Mouse (Mus musculus) limb, embryonic 13.5 days (tissue): Measurements from ENCODE around the gene Ntn5. TPM values are rescaled to one million over a fixed set of nuclear protein-coding genes. Genes with fewer than 3 reads are reported as not detected.
A peak's percentile ranks its signal among the peaks of the same experiment; 100 is the strongest.

Source experiments
- ATAC-seq: fragments of 200-750 bp; cut with Nextera tagmentation; 2 replicates; pipeline ENCODE4 v1.8.0; 2017; ENCODE audit warnings: low read depth, moderate number of reproducible peaks, moderate TSS enrichment; ENCODE audit not compliant: low FRiP score
- H3K27ac ChIP-seq: fragments of 300-500 bp; sonication (generic); 2 replicates; pipeline ENCODE4 v1.5.1; 2015; ENCODE audit warnings: inconsistent platforms, mild to moderate bottlenecking, moderate library complexity
- H3K27me3 ChIP-seq: fragments of 300-500 bp; sonication (generic); 2 replicates; pipeline ENCODE4 v1.6.1; 2015; ENCODE audit warnings: mild to moderate bottlenecking, inconsistent platforms
- H3K36me3 ChIP-seq: fragments of 300-500 bp; sonication (generic); 2 replicates; pipeline ENCODE4 v1.6.1; 2015; ENCODE audit warnings: inconsistent platforms, mild to moderate bottlenecking, moderate library complexity
- H3K4me1 ChIP-seq: fragments of 300-500 bp; sonication (generic); 2 replicates; pipeline ENCODE4 v1.6.1; 2015; ENCODE audit warnings: inconsistent platforms
- H3K4me2 ChIP-seq: fragments of 300-500 bp; sonication (generic); replicated peaks from 2 replicates; pipeline ENCODE4 v1.6.1; 2015; ENCODE audit warnings: inconsistent platforms, mild to moderate bottlenecking, moderate library complexity
- H3K4me3 ChIP-seq: fragments of 300-500 bp; sonication (generic); 2 replicates; pipeline ENCODE4 v1.5.1; 2015; ENCODE audit warnings: moderate library complexity, mild to moderate bottlenecking, inconsistent platforms
- H3K9ac ChIP-seq: fragments of 300-500 bp; sonication (generic); 2 replicates; pipeline ENCODE4 v1.6.1; 2015; ENCODE audit warnings: mild to moderate bottlenecking, inconsistent platforms
- H3K9me3 ChIP-seq: fragments of 300-500 bp; sonication (generic); 2 replicates; pipeline ENCODE4 v1.6.1; 2016; ENCODE audit warnings: inconsistent platforms
- WGBS: fragments of 180-500 bp; shearing (Covaris S2); methylation state at CpG from one replicate; pipeline ENCODE4 v1.1.7; 2015; 5-methylcytosine and 5-hydroxymethylcytosine counted together
- polyA plus RNA-seq: library from polyadenylated mRNA; unstranded; fragments of >200 nt; fragmentation: Nextera tagmentation; extraction: Ambion mirVana; gene quantifications from 2 replicates; pipeline ENCODE4 v1.2.1, GENCODE M21; 2015

Gene Ntn5
- 0.23 and 0.24 TPM in 2 replicates for polyA plus RNA-seq

DNA sequence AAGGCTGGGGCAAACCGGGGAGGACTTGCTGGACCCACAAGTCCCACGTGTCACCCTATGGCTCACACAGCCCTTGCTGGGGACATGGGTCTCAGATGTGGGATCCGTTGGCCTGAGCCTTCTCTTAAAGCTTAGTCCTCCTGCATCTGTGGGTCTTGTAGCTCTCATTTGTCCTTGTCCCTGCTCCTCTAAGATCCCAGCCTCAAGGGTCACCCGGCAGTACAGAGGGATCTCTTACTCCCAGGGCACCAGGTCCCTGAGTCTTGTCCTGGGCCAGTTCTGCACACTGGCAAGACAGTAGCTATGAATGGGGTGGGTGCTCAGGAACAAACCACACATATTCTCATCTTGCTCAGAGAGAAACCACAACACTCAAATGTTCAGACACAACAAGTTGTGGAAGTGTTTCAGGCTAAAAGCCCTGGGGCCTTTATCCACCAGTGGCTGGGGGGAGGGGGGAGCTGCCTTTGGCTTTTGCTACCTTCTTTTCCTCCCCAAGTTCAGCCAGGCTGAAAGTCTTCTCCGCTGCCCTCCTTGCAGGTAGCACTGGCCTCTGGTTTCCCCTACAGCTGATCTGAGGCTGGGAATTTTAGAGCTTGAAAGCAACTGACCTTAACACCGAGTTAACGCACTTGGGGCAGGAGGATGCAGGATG, at the start of gene Ntn5:
TSS of gene Ntn5 (plus strand) at position 627 of the 655 bp plus-strand sequence.
- Histone ChIP-seq H3K9ac (peak within 1 kb of the TSS; percentile 43), H3K27ac (no peak within 1 kb of the TSS), H3K4me2 (peak within 1 kb of the TSS; percentile 55; the same call in 1 of the 2 replicates), H3K27me3 (no peaks in the 10 kb centered on the region), H3K9me3 (no peaks in the 10 kb centered on the region), H3K4me1 (peaks cover 25% of the 10 kb centered on the region), H3K4me3 (no peak within 1 kb of the TSS), H3K36me3 (no peaks in the 10 kb centered on the region)
- no peak for ATAC-seq
- WGBS = 73% methylated on average over 7 of the region's 7 CpGs

DNA sequence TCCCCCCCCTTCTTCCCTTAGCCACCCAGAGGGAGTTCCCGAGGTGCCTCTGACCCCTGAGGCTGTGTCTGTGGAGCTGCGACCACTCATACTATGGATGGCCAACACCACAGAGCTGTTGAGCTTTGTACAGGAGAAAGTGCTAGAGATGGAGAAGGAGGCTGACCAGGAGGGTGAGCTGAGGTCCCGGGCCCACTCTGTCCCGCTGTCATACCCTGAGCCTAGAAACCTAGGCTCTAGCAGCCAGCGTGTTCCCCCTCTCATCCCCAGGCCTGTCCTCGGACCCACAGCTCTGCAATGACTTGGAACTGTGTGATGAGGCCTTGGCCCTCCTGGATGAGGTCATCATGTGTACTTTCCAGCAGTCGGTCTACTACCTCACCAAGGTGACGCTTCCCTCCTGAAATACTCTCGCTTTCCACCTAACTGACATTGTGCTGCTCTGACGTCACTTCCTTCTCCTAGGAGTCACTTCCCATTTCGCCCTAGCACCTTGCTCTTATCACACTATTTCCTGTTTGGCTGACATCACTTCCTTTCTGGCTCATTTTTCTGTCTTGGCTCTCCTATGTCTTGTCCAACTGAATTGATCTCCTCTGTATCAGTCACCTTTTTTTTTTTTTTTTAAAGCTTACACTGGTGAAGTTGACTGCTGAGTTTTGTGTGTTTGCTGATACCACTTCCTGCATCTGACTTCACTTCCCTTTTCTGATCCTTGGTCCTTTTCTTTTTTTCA, 48.7 kb upstream of the Ntn5 start:
- H3K36me3 ChIP-seq = peaks cover 17% of the 10 kb centered on the region
- no peak overlapping the region for H3K4me3 ChIP-seq
- peaks cover 18% of the 10 kb centered on the region for H3K4me1 ChIP-seq
- 0 out of 2 replicates have a peak, but pooled peaks cover 12% of the 10 kb centered on the region for H3K9me3 ChIP-seq
- 83% methylated on average over 11 of the region's 11 CpGs for WGBS
- H3K4me2 ChIP-seq = no peak overlapping the region
- H3K9ac ChIP-seq = no peak overlapping the region
- H3K27me3 ChIP-seq = peaks cover 17% of the 10 kb centered on the region
- no peak overlapping the region for H3K27ac ChIP-seq
- ATAC-seq = no peak

DNA sequence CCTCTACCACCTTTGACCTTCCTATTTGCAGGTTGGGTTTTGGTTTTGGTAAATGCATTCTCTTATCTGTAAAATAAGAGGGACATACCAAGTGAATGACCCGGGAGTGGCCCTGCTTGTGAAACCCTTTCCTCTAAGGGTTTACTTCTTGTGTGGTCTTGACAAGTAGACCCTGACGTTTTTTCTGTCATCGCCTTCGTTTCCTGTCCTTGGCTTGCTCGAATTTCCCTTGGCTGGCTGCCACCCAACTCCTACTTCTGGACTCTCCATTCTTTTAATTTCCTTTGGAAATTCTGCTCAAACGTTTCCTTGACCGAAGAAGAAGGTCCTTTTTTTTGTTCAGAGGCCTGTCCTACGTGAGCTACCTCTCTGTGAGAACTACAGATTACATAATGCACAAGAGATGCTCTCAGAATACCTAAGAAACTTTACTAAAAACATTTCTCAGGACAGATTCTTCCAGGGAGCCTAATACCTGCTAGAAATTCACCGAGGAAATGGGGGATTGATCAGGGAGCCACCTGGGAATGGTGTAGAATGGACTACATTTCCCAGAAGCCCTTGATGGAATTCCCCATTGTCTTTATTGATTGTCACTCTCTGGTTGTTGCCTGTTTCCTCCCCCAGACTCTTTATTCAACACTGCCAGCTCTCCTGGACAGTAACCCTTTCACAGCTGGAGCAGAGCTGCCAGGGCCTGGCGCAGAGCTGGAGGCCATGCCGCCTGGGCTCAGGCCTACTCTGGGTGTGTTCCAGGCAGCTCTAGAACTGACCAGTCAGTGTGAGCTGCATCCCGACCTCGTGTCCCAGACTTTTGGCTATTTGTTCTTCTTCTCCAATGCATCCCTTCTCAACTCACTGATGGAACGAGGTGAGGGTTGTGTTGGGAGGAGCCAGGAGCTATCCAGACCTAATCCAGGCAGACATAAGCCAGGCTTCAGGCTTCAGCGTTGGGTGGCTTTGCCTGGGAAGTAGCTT, 47.8 kb upstream of the Ntn5 start:
- ATAC-seq = no peak
- peaks cover 15% of the 10 kb centered on the region for H3K27me3 ChIP-seq
- 76% methylated on average over 15 of the region's 15 CpGs for WGBS
- no peak overlapping the region for H3K9ac ChIP-seq
- no peak overlapping the region for H3K4me2 ChIP-seq
- H3K9me3 ChIP-seq = 0 out of 2 replicates have a peak, but pooled peaks cover 12% of the 10 kb centered on the region
- peaks cover 22% of the 10 kb centered on the region for H3K4me1 ChIP-seq
- H3K4me3 ChIP-seq = no peak overlapping the region
- peaks cover 17% of the 10 kb centered on the region for H3K36me3 ChIP-seq
- 0 out of 2 replicates have a peak overlapping the region, but pooled peaks have one; percentile 28 for H3K27ac ChIP-seq

DNA sequence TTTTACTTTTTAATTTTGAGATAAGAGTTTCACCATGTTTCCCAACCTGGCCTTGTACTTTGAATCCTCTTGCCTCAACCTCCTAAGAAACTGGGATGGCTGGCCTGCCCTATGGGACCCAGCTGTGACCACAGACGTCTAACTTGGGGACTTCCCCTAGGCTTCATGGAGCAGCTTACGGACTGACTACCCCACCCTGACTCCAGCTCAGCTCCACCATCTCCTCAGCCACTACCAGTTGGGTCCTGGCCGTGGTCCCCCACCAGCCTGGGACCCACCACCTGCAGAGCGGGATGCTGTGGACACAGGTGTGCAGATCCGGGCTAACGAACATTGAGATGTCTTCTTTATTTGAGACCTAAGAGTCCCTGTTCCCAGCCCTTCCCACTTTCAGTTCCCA, 46.1 kb upstream of the Ntn5 start:
- H3K36me3 ChIP-seq = peaks cover 17% of the 10 kb centered on the region
- peak overlapping the region; percentile 62; the same call in 1 of the 2 replicates for H3K4me2 ChIP-seq
- 93% methylated on average over 6 of the region's 6 CpGs for WGBS
- 0 out of 2 replicates have a peak, but pooled peaks cover 12% of the 10 kb centered on the region for H3K9me3 ChIP-seq
- no peak overlapping the region for H3K27ac ChIP-seq
- H3K4me3 ChIP-seq = no peak overlapping the region
- H3K9ac ChIP-seq = no peak overlapping the region
- ATAC-seq = no peak
- peaks cover 32% of the 10 kb centered on the region for H3K4me1 ChIP-seq
- H3K27me3 ChIP-seq = peaks cover 7% of the 10 kb centered on the region

DNA sequence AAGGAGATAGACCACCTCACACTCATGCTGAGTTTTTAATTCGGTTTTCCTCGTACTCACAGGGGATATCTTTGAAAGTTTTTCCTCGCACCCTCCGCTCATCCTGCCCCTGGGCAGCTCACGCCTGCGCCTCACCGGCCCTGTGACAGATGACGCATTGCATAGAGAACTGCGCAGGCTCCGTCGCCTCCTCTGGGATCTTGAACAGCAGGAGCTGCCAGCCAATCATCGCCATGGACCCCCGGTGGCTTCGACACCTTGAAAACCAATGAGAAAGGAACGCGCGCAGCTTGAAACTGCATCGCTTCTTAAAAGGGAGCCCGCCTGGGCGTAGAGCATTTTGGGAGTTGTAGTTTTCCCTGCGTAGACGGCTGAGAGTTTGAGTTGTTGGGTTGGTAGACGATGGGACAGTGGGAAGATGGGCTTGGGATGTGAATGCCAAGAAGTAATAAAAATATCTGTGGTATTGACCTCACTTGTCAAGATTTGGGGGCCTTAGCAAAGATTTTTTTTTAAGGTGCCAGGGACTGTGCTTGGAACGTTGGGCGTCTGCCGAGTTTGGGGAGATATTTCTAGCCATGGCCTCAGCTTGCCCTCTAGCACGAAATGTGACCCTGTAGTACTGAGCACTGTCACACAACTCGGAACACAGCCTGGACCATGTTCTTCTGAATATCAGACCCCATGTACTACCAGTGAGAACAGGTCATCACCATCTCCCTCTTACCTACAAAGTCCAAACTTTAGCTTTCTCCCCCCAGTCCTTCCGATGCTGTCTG, 45.0 kb upstream of the Ntn5 start:
- ATAC-seq = peak; percentile 81
- Histone ChIP-seq H3K4me2 (peak overlapping the region; percentile 62), H3K36me3 (peaks cover 17% of the 10 kb centered on the region), H3K27me3 (no peaks in the 10 kb centered on the region), H3K4me3 (peak overlapping the region; percentile 35), H3K4me1 (peaks cover 34% of the 10 kb centered on the region), H3K9ac (peak overlapping the region; percentile 52), H3K27ac (no peak overlapping the region), H3K9me3 (0 out of 2 replicates have a peak, but pooled peaks cover 12% of the 10 kb centered on the region)
- WGBS = 17% methylated on average over 29 of the region's 29 CpGs

DNA sequence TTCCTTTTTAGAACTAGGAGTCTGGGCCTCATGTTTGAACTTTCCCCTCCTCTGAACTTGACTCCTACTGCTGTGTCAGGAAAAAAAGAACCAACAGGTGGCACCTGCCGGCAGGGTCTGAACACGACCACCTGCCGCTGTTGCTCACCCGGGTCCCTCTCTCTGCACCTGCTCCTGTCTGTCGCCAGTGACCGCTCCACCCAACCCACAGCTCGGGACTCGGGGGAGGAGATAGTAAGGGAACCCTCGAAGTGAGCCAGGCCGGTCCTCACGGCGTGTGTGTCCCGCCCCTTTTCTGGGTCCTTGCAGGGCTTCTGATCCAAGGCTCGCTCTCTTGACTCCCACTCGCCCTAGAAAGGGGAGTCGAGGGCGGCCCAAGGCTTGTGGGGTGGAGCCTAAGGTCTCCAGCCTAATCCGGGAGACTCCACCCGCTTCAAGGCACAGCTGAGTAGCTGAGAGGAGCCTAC, 44.2 kb upstream of the Ntn5 start, which contains the start of gene Mamstr:
TSS of gene Mamstr (plus strand) at position 417 of the 467 bp plus-strand sequence.
- peak within 1 kb of the TSS; percentile 58; the same call in 1 of the 2 replicates for H3K27ac ChIP-seq
- no peaks in the 10 kb centered on the region for H3K27me3 ChIP-seq
- WGBS = 24% methylated on average over 19 of the region's 19 CpGs
- H3K4me2 ChIP-seq = peak within 1 kb of the TSS; percentile 80
- peaks cover 17% of the 10 kb centered on the region for H3K36me3 ChIP-seq
- H3K4me1 ChIP-seq = peaks cover 41% of the 10 kb centered on the region
- ATAC-seq = no peak
- H3K9ac ChIP-seq = peak within 1 kb of the TSS; percentile 3
- peak within 1 kb of the TSS; percentile 55; the same call in 1 of the 2 replicates for H3K4me3 ChIP-seq
- 0 out of 2 replicates have a peak, but pooled peaks cover 12% of the 10 kb centered on the region for H3K9me3 ChIP-seq

DNA sequence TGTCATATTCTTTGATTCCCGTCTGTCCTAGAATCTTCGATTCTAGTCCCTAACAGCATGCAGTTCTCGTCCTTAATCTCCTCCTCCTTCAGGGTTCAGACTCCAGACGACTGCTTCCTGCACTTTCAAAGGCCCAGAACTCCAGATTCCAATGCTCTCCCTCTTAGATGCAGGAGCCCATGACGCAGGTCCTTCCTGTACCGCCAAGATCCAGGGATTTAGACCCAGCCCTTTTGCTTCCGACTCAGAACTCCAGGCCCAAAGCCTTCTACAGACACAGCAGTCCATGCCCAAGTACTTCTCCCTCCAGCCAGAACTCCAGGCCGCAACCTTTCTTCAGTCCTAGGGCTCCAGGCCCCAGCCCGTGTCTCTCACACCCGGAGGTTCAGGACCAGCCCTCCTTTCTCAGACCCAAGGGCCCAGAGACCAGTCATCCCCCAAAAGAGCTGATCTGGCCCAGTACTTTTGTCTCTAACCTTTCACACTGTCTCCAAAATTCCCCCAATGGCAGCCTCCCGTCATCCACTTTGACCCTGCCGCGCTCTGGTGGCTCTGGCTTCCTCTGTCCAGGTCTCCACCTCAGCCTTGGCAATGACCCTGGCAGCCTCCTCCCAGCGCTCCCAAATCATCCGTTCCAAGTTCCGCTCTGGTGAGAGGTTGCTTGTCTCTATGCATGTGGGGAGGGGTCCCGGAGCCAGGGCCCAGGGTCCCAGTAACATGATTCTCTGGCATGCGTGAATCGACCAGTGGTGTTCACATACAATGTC, 43.4 kb upstream of the Ntn5 start:
- no peak for ATAC-seq
- H3K27ac ChIP-seq = peak overlapping the region; percentile 58; the same call in 1 of the 2 replicates
- WGBS = 75% methylated on average over 19 of the region's 19 CpGs
- H3K9me3 ChIP-seq = 0 out of 2 replicates have a peak, but pooled peaks cover 12% of the 10 kb centered on the region
- peaks cover 43% of the 10 kb centered on the region for H3K4me1 ChIP-seq
- peaks cover 17% of the 10 kb centered on the region for H3K36me3 ChIP-seq
- 0 out of 2 replicates have a peak overlapping the region, but pooled peaks have one; percentile 55 for H3K4me3 ChIP-seq
- H3K27me3 ChIP-seq = no peaks in the 10 kb centered on the region
- peak overlapping the region; percentile 80 for H3K4me2 ChIP-seq
- peak overlapping the region; percentile 3 for H3K9ac ChIP-seq

DNA sequence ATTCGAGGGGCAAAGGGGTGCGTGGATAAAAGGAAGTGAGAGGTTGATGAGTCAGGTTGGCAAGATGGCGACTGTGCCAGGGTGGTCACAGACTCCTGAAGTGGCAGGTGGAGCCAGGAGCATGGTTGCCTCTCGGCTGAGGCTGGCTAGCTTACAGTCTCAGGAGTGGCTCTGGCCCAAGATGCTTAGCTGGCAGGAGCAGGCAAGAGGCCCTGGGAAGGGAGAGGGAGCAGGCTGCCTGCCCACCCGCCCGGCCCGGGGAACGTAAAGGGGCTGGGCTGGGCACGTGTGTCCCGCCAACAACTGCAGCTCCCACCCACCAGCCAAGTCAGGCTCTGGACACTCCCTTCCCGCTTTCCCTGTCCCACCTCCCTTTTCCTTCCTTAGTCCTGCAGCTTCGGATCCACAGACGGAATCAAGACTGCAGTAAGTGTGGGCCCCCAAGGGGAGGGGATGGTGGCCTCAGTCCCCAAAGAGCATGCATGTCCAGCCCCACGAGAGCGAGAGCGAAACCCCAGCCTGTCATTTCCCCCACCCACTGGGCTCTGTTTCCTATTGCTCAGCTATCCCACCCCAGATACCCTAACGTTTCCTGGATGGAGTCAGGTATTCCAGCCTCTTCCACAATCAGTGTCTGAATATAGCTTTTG, 42.3 kb upstream of the Ntn5 start:
- Histone ChIP-seq H3K27ac (peak overlapping the region; percentile 94), H3K9me3 (0 out of 2 replicates have a peak, but pooled peaks cover 6% of the 10 kb centered on the region), H3K4me2 (peak overlapping the region; percentile 80), H3K36me3 (peaks cover 5% of the 10 kb centered on the region), H3K4me1 (peaks cover 43% of the 10 kb centered on the region), H3K9ac (peak overlapping the region; percentile 39), H3K27me3 (no peaks in the 10 kb centered on the region), H3K4me3 (peak overlapping the region; percentile 55)
- no peak for ATAC-seq
- WGBS = 51% methylated on average over 12 of the region's 17 CpGs

DNA sequence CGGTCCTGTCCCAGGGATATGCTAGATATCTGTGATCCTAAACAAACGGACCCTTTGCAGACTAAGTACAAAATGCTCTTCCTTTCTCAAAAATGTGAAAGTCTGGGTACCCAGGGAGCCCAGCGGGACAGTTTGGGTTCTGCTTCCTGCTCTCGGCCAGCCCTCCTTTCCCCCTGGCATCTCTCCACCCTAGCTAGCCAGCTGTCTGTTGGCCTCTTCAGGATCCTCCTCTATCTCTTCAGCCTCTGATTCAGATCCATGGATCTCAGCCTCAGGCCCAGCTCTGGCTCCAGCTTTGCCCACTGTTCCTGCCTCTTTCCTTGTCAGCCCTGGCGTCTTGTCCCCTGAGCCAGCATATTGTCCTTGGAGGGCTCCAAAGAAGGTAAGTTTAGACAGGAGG, 41.7 kb upstream of the Ntn5 start:
- Histone ChIP-seq H3K27me3 (no peaks in the 10 kb centered on the region), H3K9me3 (0 out of 2 replicates have a peak, but pooled peaks cover under 1% of the 10 kb centered on the region), H3K4me1 (peaks cover 43% of the 10 kb centered on the region), H3K9ac (peak overlapping the region; percentile 39), H3K27ac (peak overlapping the region; percentile 94; the same call in 1 of the 2 replicates), H3K4me3 (peak overlapping the region; percentile 55), H3K4me2 (peak overlapping the region; percentile 80), H3K36me3 (no peaks in the 10 kb centered on the region; the same call in 1 of the 2 replicates)
- no peak for ATAC-seq
- WGBS = 81% methylated on average over 5 of the region's 5 CpGs
